Mouse (Mus musculus): ENCODE measurements around the gene Rbpj.
A peak's percentile ranks its signal among the peaks of the same experiment; 100 is the strongest.
"Not testable (repeated sequence)": the region's sequence is repeated elsewhere in the genome, so short reads cannot be mapped to it uniquely, and the experiment has no call there.

Rbpj gene

DNA sequence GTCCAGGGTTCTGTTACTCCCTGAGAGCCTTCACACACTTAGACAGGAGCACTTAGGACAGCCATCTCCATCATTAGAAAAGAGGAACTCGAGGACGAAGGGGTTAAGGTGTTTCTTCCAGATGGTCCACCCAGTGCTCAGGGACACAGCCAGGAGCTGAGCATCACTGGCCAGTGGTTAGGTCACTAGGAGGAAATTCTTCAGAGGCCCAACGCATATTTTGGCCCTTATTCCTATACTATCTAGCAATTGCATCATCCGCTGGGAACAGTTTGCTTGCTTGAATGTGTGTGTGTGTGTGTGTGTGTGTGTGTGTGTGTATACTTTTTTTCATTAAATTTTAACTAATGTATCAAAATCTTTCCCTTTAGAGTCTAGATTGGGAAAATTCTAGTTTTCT, 45.5 kb downstream of the Rbpj start:
- no peak for DNase-seq (ENCODE audit: low read depth, low spot score)

DNA sequence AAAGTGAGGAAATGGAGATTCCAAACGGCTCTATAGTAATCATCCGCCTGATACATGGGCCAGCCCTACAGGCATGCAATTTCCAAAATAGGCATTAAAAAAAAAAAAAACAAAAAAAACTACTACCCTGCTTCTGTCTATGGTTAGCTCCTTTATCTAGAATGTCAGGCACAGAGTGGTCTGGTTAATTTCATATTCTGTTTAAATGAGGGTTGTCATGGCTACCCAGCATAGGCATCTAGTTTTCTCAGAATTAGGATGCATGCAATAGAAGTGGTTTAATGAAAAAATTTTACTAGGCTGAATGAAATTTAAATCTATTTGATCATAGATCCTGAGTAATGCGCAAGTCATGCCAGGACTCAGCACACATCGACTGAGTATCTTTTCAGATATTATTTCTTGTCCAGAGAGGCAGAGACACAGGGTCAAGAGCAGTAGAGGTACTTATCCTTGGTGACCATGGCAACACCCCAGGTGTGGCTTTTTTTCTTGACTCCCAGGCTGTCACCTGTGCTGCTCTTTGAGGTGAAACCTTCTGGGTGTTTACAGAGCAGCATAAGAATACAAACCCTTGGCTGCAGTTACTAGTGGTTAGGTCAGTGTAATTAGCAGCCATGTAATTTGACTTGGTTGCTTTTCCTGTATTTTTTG, 49.1 kb downstream of the Rbpj start:
- DNase-seq (ENCODE audit: low read depth, low spot score), result no peak

DNA sequence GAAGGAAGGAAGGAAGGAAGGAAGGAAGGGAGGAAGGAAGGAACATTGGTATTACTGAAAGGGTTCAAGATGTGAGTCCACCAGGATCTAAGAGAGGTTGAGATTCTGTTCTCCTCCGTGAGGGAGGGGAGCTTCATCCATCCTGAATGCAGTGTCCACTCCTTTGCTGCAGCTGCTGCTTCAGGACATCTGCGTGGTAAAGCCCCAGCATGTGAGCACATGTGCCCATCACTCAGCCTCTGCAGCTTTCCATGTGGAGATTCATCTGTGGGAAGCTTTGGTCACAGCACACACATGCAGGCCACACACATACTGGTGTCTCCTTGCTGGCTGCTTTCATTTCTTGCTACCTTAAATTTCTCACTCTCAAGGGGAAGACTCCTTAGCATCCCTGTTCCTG, 50.5 kb downstream of the Rbpj start:
- DNase-seq (ENCODE audit: low read depth, low spot score), result no peak

DNA sequence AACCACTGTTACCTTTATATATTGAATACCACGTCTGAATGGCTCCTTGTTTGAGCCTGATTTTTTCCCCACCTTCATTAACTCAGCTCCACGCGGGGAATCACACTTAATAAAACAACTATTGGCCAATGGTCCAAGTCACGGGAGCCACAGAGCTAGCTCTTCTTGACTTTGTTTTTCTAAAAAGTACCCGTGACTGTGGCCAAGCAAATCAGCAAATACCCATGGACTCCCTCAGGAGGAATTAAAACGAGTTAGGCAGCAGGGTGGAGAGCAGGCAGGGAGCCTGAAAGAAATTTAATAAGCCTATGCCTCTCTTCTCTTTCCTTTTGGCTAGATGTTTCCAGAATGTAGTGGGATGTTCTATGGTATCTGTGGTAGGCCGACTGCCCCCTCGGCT, 51.9 kb downstream of the Rbpj start:
- no peak for DNase-seq (ENCODE audit: low read depth, low spot score)

DNA sequence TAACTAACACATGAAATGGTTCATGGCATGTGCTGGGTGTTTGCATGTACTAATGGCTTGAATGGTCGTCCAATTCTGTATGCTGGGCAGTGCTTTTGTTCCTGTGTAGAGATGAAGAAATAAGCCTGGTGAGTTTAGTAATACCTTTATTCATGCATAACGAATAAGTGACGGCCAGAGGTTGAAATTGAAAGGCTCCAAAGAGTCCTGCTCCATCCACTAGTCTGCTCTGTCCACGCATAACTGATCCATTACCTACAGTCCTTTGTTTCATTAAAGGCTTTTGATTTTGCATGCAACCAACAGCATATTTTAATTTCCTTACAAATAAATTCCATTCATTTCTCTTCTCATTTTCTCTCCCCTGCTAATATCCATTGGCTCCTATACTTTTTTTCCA, 53.2 kb downstream of the Rbpj start:
- DNase-seq (ENCODE audit: low read depth, low spot score), result no peak

DNA sequence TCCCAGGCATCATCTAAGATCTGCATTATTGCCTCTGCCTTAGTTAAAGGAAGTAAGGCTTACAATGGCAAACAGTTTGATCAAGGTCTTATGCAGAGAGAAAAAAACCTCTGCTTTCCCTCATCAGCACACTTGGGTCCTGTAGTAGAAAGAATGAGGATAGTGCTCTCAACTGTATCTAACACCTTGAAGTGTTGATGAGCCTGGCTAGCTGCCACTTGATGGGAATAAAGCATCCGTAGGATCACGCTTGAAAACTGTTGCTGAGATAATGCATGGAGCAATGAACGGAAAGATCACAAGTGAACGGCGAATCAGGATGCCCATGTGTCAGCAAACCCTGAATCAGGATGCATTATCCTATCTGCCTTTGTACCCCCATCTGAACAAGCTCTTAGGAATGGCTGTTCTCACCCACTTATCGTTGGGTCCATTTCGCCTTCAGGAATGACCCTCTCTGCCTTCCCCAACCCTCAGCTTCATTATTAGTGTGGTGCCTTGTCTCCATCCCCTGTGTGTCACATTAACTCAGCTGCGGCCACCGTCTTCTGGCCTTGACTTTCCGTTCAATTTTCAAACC, 54.1 kb downstream of the Rbpj start:
- no peak for DNase-seq (ENCODE audit: low read depth, low spot score)

DNA sequence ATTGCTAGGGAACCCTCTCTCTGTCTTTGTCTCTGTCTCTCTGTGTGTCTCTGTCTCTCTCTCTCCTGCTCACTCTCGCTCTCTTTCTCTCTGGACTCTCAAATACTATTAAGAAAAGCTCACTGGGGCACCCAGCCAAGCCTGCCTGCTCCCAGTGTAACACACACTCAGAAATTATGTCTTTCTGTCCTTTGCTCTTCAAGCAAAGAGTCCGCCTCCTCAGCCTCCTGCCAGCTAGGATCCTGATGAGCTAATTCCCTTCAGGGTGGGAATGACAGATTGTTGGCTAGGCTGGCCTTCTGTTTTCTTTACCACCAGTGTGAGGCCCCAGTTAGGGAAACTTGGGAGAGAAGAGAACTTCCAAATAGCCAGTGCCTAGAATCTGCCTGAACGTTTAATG, 57.1 kb downstream of the Rbpj start:
- DNase-seq (ENCODE audit: low read depth, low spot score), result no peak

DNA sequence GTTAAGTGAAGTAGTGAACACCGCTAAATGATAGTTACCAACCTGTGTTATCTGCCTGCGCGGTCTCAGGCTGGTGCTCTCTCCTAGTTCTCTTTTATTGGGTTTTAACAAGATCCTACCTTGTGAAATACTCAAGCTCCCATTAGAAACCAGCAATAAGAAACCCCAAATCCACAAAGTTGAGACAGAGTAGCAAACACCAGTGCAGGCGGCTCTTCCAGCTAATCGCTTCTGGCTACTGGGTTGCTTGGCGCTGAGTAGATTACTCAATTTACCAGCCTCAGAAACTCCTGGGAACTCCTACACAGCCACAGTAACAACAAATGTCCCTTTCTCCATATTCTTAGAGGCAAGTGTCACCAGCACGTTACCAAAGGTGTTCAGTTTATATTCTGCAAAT, 58.2 kb downstream of the Rbpj start:
- no peak for DNase-seq (ENCODE audit: low read depth, low spot score)

DNA sequence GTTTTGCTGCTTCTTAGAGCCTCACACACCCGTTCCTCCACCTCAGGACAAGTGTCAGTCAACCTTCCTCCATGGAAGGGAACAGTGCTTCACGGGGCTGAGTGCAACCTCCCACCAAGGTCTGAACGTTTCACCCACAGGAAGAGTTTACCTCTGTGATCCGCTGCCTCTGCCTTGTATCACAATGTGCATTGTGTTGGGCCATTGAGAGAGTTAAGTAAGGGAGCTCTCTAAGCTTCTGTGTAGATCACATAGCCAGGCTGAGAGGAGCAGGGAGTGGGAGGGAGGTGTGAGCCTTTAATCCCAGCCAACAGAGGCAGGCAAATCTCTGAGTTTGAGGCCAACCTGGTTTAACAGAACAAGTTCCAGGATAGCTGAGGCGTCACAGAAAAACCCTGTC, 58.9 kb downstream of the Rbpj start:
- DNase-seq (ENCODE audit: low read depth, low spot score), result no peak

DNA sequence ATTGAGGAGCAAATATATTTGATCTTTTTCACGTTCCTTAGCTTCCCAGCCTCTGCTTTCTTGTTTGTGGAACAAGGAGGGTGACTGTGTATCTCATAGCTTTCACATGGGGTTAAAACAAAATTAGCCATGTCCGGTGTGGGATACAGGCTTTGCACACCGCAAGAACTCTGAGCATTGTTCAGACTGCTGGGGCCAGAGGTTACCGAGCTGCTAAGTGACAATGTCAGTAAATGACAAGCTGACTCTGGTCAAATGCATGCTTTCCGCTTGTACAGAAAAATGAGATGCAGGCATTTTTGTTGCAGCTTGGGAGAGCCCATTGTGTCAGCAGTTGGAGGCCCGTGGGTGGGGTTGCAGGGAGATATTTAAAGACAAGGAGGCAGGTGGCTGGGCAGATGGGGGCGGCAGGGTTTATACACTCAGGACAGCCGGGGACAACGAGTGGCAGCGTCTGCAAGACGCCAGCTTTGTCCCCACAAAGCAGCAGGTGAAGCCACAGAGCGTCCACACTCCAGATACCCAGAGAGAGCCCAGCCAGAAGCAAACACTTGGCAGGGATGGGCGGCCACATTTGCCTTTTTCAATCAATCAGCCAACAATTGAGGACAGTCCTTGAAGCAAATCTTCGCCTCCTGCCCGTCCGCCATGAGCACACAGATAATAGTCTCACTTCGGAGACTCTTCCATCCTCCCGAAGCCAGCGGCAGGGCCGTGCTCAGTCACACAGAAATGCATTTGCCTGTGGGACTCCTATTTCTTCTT, 59.5 kb downstream of the Rbpj start:
- DNase-seq (ENCODE audit: low read depth, low spot score), result no peak

DNA sequence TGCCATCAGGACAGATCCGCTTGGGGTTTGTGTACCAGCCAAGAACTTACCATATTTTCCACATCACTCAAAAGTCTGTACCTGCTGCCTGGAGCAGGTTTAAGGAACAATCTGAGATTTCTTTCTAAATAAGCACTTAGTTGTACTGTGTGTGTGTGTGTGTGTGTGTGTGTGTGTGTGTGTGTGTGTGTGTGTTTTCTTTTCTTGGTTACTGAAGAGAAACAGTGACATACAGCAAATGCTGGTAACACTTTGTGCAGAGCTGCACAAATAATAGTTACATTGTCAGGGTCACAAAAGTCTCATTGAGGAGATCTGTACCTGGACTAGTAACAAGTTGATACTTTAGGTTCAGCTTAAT, 60.1 kb downstream of the Rbpj start:
- DNase-seq (ENCODE audit: low read depth, low spot score), result no peak

DNA sequence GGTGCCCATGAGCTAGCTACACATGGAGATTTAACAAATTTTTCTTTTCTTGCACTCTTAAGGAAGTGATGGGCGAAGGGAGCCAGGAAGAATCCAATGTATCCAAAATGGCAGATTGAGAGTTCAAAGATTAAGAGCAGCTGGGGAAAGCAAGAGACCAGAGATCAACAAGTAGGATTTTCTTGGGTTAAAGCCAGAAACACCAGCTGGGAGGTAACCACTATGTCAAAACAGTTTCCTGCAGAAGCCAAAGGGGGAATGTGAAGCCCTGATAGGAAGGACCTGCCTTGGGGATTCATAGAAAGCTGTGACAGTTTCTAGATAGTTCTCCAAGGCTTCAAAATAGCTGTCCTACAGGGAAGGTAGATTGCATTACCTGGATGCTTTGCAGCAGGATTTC, 63.9 kb downstream of the Rbpj start:
- no peak for DNase-seq (ENCODE audit: low read depth, low spot score)

DNA sequence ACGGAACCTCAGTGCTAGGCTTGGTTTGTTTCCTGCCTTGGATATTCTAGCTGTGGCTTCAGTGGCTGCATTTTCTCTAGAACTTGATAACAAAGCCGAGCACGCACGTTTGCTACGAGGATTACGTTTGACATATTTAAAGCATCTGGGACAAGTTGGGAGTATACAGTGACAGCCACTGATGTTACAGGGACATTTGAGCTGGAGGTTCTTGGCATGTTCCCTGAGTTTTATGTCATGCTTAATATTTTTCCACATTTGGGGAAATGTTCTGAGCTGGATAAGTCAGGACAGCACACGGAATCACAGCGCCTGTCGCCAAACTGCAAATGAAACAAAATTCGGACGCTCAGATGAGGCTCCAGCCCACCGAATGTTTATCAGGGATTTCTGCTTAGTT, 69.1 kb downstream of the Rbpj start:
- no peak for DNase-seq (ENCODE audit: low read depth, low spot score)

DNA sequence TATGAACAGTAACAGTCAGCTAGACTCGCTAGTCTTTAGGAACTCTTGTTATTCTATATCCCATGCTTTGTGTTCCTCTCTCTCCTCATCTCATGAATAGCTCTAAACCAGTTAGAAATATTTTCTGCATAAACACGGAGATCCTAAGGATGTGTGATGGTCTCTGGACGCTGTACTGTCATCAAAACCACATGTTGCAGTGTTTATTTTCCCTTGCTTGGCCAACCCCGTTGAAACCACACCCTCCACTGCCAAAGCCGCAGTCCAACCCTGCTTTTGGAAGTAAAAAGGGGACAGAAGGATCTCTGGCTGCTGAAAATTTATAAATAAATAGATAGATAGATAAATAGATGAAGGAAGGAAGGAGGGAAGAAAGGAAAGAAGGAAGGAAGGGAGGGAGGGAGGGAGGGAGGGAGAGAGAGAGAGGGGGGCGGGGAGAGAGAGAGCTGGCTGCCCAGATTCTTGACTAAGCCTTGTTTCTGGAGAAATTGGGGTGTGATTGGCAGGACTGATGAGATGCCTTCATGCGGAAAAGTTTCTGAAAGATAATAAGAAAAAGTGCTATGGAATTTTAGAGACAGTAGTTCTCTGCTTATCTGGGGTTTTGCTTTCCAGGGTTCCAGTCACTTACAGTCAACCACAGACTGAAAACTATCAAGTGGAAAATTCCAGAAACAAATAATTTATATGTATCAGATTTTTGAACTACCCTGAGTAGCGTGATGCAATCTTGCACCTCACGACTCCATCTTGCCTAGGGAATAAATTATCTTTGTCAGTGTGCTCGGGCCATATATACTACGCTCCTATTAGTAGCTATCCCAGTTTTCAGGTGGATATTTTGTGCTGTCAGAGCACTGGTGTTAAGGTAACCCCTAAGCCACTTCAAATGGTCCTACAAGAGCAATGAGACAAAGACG, 70.9 kb downstream of the Rbpj start:
- no peak for DNase-seq (ENCODE audit: low read depth, low spot score)

DNA sequence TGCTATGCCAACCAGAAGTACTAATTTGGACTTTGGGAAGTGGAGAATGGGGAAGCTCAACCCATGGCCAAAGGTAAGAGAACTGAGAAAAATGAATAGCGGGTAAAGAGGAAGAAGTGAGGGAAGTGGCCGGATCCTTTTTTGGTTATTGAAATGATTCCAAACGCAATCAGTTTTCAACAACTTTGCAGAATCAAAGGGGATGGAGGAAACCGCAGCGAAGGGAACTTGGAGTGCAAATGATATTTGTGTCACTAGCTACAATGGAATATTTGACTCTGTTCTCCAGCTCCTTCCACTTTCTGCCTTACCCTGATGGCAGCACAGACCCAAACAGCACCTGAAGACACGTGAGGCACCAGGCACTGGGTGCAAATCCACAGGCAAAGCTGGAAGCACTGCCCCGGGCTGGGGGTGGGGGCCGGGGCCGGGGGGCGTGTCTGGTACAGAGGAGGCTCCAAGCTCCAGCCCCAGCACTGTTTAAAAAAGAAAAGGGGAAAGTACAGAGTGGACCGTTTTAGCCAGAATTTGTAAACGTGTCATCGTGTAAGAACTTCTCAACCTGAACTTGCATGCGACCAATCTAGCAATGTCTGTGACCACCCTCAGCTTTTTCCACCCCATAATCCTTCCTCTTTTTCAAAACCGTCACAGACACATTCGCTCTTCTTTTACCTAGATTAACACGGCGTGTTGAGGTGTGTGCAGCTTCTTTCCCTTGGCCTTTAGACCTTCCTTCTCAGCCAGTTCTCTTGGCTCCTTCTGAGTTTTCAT, 74.1 kb downstream of the Rbpj start:
- DNase-seq (ENCODE audit: low read depth, low spot score), result peak; percentile 28

DNA sequence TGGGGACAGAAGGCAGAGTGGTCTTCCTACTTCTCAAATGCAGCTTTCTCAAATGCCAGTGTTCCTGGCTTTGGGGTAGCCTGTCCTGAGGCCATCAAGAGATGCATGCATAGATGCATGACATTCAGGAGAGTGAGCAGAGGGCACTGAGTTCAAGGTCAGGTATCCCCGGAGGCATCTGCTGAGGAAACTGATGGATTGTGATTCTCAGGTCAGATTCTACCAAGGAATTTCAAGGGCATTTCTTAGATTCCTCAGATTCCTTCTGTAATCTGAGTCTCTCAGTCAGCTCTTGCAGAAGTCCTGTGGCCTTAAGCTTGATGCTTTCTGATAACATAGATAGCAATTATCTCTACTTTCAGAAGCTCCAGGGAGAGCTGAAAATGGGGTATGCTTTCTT, 76.1 kb downstream of the Rbpj start:
- DNase-seq (ENCODE audit: low read depth, low spot score), result no peak

DNA sequence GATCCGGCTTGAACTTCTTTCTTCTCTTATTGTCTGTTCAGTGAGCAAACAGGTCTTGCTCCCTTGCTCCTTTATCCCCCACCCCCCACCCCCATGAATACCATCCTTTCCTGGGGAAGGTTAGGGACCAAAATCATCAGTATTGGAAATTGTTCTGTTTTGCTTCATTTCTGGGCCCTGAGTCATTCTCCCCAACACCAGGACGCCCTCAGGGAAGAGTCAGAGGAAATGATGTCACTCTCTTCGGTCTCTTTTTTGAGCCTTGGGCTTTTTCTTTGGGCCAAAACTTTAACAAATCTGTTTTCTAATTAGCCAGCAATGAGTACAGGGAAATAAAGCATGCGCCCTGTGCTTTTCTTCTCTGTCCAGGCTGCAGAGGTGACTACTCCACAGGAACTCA, 77.4 kb downstream of the Rbpj start:
- DNase-seq (ENCODE audit: low read depth, low spot score), result no peak

DNA sequence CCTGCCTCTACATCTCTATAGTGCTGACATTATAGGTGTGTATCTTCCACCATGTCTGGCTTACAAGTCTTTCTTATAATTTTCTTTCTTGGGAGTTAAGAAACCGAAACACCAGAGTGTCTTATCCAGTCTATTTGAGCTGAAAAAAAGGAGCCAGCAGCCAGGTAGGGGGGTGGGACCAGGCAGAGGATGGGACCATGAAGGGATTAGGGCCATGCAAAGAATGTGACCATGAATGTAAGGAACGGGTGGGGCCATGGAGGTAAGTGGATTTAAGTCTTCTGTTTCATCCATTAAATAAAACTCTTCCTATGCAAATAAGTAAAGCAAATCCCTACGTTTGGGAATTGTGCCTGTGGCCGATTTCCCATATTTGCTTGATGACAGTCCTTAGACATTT, 78.0 kb downstream of the Rbpj start:
- DNase-seq (ENCODE audit: low read depth, low spot score), result no peak

DNA sequence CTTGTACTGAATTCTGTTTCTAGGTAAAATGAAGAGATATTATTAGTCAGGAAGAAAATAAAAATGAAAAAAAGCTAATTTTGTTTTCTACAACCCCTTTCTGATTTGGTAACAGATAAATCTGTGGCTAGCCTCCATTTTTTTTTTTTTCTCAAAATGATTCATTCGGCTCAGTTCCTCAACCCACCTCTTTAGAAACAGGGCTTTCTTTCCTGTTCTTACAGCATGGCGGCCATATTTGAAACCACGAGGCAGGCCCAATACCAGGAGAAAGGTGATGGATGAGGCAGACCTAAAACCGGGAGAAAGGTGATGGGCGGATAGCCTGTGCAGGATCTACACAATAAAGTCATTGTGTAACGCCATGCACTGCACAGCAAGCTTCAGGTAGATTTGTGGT, 80.5 kb downstream of the Rbpj start:
- no peak for DNase-seq (ENCODE audit: low read depth, low spot score)

DNA sequence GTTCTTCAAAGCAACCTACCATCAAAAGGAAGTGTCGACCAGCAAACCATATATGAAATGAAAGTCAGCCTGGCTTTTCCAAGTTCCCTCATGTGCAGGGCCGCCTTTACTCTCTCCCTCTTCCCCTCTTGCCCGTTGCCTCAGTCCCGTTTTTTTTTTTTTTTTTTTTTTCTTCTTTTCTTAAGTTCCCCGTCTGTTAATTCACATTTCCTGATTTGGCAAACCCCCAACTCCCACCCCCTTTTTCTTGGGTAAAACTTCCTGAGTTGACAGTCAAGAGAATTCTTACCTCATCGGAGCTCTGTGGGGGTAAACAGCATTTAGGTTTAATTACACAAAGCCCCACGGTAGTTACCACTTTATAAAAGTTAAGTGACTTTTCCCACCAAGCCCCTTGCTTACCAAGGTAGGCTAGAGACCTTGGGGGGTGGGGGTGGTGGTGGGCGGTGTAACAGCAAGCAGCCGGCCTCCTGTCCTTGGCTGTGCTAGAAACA, 81.1 kb downstream of the Rbpj start:
- DNase-seq (ENCODE audit: low read depth, low spot score), result no peak

DNA sequence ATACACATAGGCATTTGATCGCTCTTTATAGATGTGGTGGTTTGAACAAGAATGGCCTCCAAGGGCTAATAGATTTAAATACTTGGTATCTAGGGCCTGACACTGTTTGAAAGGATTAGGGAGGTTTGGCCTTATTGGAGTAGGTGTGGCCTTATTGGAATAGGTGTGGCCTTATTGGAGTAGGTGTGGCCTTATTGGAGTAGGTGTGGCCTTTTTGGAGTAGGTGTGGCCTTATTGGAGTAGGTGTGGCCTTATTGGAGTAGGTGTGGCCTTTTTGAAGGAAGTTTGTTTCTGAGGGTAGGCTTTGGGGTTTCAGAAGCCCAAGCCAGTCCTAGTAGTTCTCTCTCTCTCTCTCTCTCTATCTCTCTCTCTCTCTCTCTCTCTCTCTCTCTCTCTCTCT, 84.4 kb downstream of the Rbpj start:
- DNase-seq (ENCODE audit: low read depth, low spot score), result not testable (repeated sequence)
